Mouse (Mus musculus): Measurements from ENCODE around the gene Dydc2. TPM values are rescaled to one million over a fixed set of nuclear protein-coding genes. Genes with fewer than 3 reads are reported as not detected.

Gene Dydc2
- polyA plus RNA-seq, 1 experiment from 2014 or later: 1.5 TPM

GRCm38 (mm10) chr14:41007641-41008040 lies 61.4 kb downstream of the Dydc2 start:
- Histone ChIP-seq H3K4me1 (ENCODE audit: control insufficient read depth, insufficient read depth, low read depth, low read length) (peaks cover 17% of the 10 kb centered on the region), H3K9me3 (ENCODE audit: control insufficient read depth, low read length) (no peaks in the 10 kb centered on the region), H3K27me3 (replicated peaks; ENCODE audit: control insufficient read depth, insufficient read depth, low read length) (no peaks in the 10 kb centered on the region), H3K4me3 (ENCODE audit: low read length) (no peak overlapping the region), H3K4me2 (ENCODE audit: low read length) (no peak overlapping the region), H3K27ac (ENCODE audit: low read depth, low read length) (no peak overlapping the region), H3K9ac (ENCODE audit: low read depth, low read length) (no peak overlapping the region), H3K36me3 (ENCODE audit: control insufficient read depth, insufficient read depth, low read length) (no peaks in the 10 kb centered on the region)
- WGBS: 47% methylated on average over 5 of the region's 5 CpGs
- no peak for ATAC-seq

- Histone ChIP-seq H3K4me3 (ENCODE audit: low read length) (no peak overlapping the region), H3K4me1 (ENCODE audit: control insufficient read depth, insufficient read depth, low read depth, low read length) (peaks cover 12% of the 10 kb centered on the region), H3K9ac (ENCODE audit: low read depth, low read length) (no peak overlapping the region), H3K9me3 (ENCODE audit: control insufficient read depth, low read length) (no peaks in the 10 kb centered on the region), H3K27ac (ENCODE audit: low read depth, low read length) (no peak overlapping the region), H3K36me3 (ENCODE audit: control insufficient read depth, insufficient read depth, low read length) (peaks cover 3% of the 10 kb centered on the region; the same call in 1 of the 2 replicates), H3K4me2 (ENCODE audit: low read length) (no peak overlapping the region), H3K27me3 (replicated peaks; ENCODE audit: control insufficient read depth, insufficient read depth, low read length) (no peaks in the 10 kb centered on the region)
- ATAC-seq: peak; percentile 15; the same call in 1 of the 2 replicates
- WGBS: 39% methylated on average over 3 of the region's 3 CpGs
These were observed 62.1 kb downstream of the Dydc2 start for GRCm38 (mm10) chr14:41006899-41007298.

GRCm38 (mm10) chr14:41006263-41006662 lies 62.7 kb downstream of the Dydc2 start:
- Histone ChIP-seq H3K4me2 (ENCODE audit: low read length) (no peak overlapping the region), H3K9me3 (ENCODE audit: control insufficient read depth, low read length) (no peaks in the 10 kb centered on the region), H3K27me3 (replicated peaks; ENCODE audit: control insufficient read depth, insufficient read depth, low read length) (no peaks in the 10 kb centered on the region), H3K27ac (ENCODE audit: low read depth, low read length) (no peak overlapping the region), H3K4me3 (ENCODE audit: low read length) (no peak overlapping the region), H3K4me1 (ENCODE audit: control insufficient read depth, insufficient read depth, low read depth, low read length) (peaks cover 12% of the 10 kb centered on the region), H3K9ac (ENCODE audit: low read depth, low read length) (no peak overlapping the region), H3K36me3 (ENCODE audit: control insufficient read depth, insufficient read depth, low read length) (peaks cover 7% of the 10 kb centered on the region)
- no peak for ATAC-seq
- 88% methylated on average over 10 of the region's 10 CpGs for whole genome bisulfite sequencing

DNA sequence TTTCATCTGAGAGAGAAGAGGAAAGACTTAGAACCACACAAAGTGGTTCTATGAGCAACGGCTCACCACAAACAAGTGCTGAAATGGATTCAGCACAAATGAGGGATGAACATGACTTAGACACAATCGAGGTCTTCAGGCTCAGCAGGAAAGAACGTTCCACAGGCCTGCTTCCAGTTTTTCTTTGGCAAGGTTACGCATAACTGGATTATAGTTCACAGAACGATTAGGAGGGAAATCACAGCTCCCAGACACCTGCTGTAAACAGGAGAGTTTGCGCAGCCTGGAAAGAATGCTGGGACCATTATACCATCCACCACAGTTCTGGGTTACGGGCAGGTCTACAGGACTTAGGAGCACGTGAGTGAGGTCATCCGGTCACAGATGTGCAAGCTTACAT lies 63.3 kb downstream of the Dydc2 start:
- no peak for ATAC-seq
- H3K27me3 ChIP-seq (replicated peaks; ENCODE audit: control insufficient read depth, insufficient read depth, low read length): no peaks in the 10 kb centered on the region
- 78% methylated on average over 9 of the region's 9 CpGs for WGBS
- no peak overlapping the region for H3K9ac ChIP-seq (ENCODE audit: low read depth, low read length)
- peaks cover 7% of the 10 kb centered on the region for H3K36me3 ChIP-seq (ENCODE audit: control insufficient read depth, insufficient read depth, low read length)
- no peak overlapping the region for H3K4me3 ChIP-seq (ENCODE audit: low read length)
- H3K9me3 ChIP-seq (ENCODE audit: control insufficient read depth, low read length): no peaks in the 10 kb centered on the region
- H3K4me1 ChIP-seq (ENCODE audit: control insufficient read depth, insufficient read depth, low read depth, low read length): peaks cover 12% of the 10 kb centered on the region
- no peak overlapping the region for H3K27ac ChIP-seq (ENCODE audit: low read depth, low read length)
- no peak overlapping the region for H3K4me2 ChIP-seq (ENCODE audit: low read length)

DNA sequence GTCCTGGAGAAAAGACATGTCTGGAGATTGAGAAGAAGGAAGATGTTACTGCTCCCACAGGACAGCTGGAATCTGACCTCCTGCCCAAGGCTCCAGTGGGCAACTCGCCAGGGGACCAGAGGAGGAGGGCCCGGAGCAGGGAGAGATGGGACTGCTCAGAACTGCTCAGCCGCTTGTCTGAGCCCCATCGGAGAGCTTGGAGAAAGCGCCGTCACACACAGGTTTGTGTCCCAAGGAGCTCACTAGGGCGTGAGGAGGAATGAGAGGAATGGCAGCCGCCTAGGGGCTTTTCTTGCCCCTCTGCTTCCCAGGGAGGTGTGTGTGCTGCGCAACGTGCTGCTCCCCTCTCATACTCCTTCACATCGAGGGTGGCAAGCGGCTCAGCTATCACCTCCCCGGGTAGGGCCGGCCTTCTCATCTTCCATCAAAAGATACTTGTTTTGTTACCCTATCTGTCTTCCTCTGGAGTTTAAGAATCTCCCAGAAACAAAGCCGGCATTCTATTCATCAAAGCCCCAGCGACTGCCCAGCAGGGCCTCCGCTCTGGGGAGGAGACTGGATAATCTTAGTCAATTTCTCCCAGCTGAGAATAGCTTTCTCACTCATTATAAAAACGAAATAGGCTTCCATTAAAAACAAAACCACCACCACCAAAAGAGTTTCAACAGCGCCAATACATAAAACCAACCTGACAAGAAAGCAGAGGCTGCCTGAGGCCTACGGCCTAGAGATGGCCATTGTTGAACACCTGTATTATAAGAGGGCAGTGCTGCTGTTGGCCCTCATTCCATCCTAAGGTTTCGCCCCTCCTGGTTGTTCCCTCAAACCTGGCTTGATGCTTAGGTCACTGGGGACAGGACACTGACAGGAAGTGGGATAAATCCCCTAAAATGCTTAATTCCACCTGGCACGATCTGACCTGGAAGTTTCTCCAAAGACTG lies 64.5 kb downstream of the Dydc2 start:
- no peaks in the 10 kb centered on the region for H3K27me3 ChIP-seq (replicated peaks; ENCODE audit: control insufficient read depth, insufficient read depth, low read length)
- peaks cover 9% of the 10 kb centered on the region for H3K36me3 ChIP-seq (ENCODE audit: control insufficient read depth, insufficient read depth, low read length)
- peaks cover 12% of the 10 kb centered on the region for H3K4me1 ChIP-seq (ENCODE audit: control insufficient read depth, insufficient read depth, low read depth, low read length)
- H3K4me3 ChIP-seq (ENCODE audit: low read length): no peak overlapping the region; the same call in 1 of the 2 replicates
- no peak for ATAC-seq
- H3K9ac ChIP-seq (ENCODE audit: low read depth, low read length): peak overlapping the region; percentile 36; the same call in 1 of the 2 replicates
- H3K9me3 ChIP-seq (ENCODE audit: control insufficient read depth, low read length): no peaks in the 10 kb centered on the region
- H3K27ac ChIP-seq (ENCODE audit: low read depth, low read length): no peak overlapping the region
- H3K4me2 ChIP-seq (ENCODE audit: low read length): peak overlapping the region; percentile 47
- WGBS: 12% methylated on average over 22 of the region's 22 CpGs

GRCm38 (mm10) chr14:41001576-41001975 lies 67.4 kb downstream of the Dydc2 start:
- Histone ChIP-seq H3K36me3 (ENCODE audit: control insufficient read depth, insufficient read depth, low read length) (peaks cover 23% of the 10 kb centered on the region), H3K9ac (ENCODE audit: low read depth, low read length) (no peak overlapping the region), H3K9me3 (ENCODE audit: control insufficient read depth, low read length) (no peaks in the 10 kb centered on the region), H3K4me1 (ENCODE audit: control insufficient read depth, insufficient read depth, low read depth, low read length) (peaks cover 10% of the 10 kb centered on the region), H3K4me3 (ENCODE audit: low read length) (no peak overlapping the region), H3K27me3 (replicated peaks; ENCODE audit: control insufficient read depth, insufficient read depth, low read length) (no peaks in the 10 kb centered on the region), H3K27ac (ENCODE audit: low read depth, low read length) (no peak overlapping the region), H3K4me2 (ENCODE audit: low read length) (no peak overlapping the region)
- 85% methylated on average over 5 of the region's 5 CpGs for WGBS
- ATAC-seq: no peak

GRCm38 (mm10) chr14:41000801-41001200 lies 68.2 kb downstream of the Dydc2 start:
- ATAC-seq: no peak
- WGBS: 85% methylated on average over 4 of the region's 4 CpGs

DNA sequence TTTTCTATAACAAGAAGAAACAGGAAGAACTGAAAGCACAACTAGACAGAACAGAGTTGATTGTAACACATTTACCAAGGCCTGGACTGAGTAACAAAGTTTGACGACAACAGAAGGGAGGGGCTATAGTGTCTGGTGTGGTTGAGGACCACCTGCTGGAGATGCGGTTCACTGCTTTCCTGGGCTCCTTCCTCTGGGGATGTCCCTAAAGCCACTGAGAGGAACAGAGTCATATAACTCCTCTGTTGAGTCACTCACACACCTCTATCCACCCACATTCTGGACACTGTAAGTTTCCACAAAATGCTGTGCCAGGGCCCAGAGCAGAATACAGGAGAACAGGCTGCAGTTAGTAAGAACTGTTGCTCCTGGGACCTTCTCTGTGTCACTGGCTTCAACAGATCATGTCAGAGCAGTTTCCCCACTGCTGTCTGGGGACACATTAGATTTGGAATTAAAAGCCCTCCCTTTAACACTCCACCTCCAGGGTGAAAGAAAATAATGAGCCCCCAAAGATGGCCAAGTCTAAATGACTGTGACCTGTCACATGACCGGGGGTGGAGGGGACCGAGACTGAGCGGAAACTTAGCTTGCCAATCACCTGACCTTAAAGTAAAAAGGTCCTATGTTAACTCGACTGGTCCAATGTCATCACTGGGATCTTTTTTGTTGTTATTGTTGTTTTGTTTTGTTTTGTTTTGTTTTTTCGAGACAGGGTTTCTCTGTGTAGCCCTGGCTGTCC lies 68.9 kb downstream of the Dydc2 start:
- H3K4me2 ChIP-seq (ENCODE audit: low read length): no peak overlapping the region
- H3K27ac ChIP-seq (ENCODE audit: low read depth, low read length): no peak overlapping the region
- no peak overlapping the region for H3K4me3 ChIP-seq (ENCODE audit: low read length)
- no peaks in the 10 kb centered on the region for H3K27me3 ChIP-seq (replicated peaks; ENCODE audit: control insufficient read depth, insufficient read depth, low read length)
- 82% methylated on average over 7 of the region's 7 CpGs for WGBS
- ATAC-seq: no peak
- no peaks in the 10 kb centered on the region for H3K9me3 ChIP-seq (ENCODE audit: control insufficient read depth, low read length)
- peaks cover 23% of the 10 kb centered on the region for H3K36me3 ChIP-seq (ENCODE audit: control insufficient read depth, insufficient read depth, low read length)
- no peak overlapping the region for H3K9ac ChIP-seq (ENCODE audit: low read depth, low read length)
- peaks cover 10% of the 10 kb centered on the region for H3K4me1 ChIP-seq (ENCODE audit: control insufficient read depth, insufficient read depth, low read depth, low read length)

More at GRCm38 (mm10) chr14:41000801-41001200, 68.2 kb downstream of the Dydc2 start:
- Histone ChIP-seq H3K27me3 (replicated peaks; ENCODE audit: control insufficient read depth, insufficient read depth, low read length) (no peaks in the 10 kb centered on the region), H3K4me3 (ENCODE audit: low read length) (no peak overlapping the region), H3K36me3 (ENCODE audit: control insufficient read depth, insufficient read depth, low read length) (peaks cover 23% of the 10 kb centered on the region), H3K9ac (ENCODE audit: low read depth, low read length) (no peak overlapping the region), H3K4me1 (ENCODE audit: control insufficient read depth, insufficient read depth, low read depth, low read length) (peaks cover 10% of the 10 kb centered on the region), H3K9me3 (ENCODE audit: control insufficient read depth, low read length) (no peaks in the 10 kb centered on the region), H3K4me2 (ENCODE audit: low read length) (no peak overlapping the region), H3K27ac (ENCODE audit: low read depth, low read length) (no peak overlapping the region)
